Mouse (Mus musculus) stomach, embryonic 15.5 days (tissue): ENCODE measurements around the gene Hebp1. TPM values are rescaled to one million over a fixed set of nuclear protein-coding genes. Genes with fewer than 3 reads are reported as not detected.

Experiments used
- ATAC-seq: fragments of 200-750 bp; cut with Nextera tagmentation; 2 replicates; pipeline ENCODE4 v1.8.0; 2017; ENCODE audit warnings: low read depth, moderate number of reproducible peaks, moderate TSS enrichment; ENCODE audit not compliant: insufficient read depth, low FRiP score
- H3K27ac ChIP-seq: fragments of 300-500 bp; sonication (generic); 2 replicates; pipeline ENCODE4 v1.5.1; 2015; ENCODE audit warnings: mild to moderate bottlenecking, inconsistent platforms
- H3K27me3 ChIP-seq: fragments of 300-500 bp; sonication (generic); replicated peaks from 2 replicates; pipeline ENCODE4 v1.6.1; 2015; ENCODE audit warnings: inconsistent platforms
- H3K36me3 ChIP-seq: fragments of 300-500 bp; sonication (generic); 2 replicates; pipeline ENCODE4 v1.6.1; 2015; ENCODE audit warnings: inconsistent platforms
- H3K4me1 ChIP-seq: fragments of 300-500 bp; sonication (generic); 2 replicates; pipeline ENCODE4 v1.6.1; 2015; ENCODE audit warnings: inconsistent platforms
- H3K4me2 ChIP-seq: fragments of 300-500 bp; sonication (generic); 2 replicates; pipeline ENCODE4 v1.6.1; 2015; ENCODE audit warnings: mild to moderate bottlenecking, inconsistent platforms
- H3K4me3 ChIP-seq: fragments of 300-500 bp; sonication (generic); replicated peaks from 2 replicates; pipeline ENCODE4 v1.5.1; 2015; ENCODE audit warnings: inconsistent platforms
- H3K9ac ChIP-seq: fragments of 300-500 bp; sonication (generic); 2 replicates; pipeline ENCODE4 v1.6.1; 2015; ENCODE audit warnings: inconsistent platforms
- H3K9me3 ChIP-seq: fragments of 300-500 bp; sonication (generic); 2 replicates; pipeline ENCODE4 v1.6.1; 2016; ENCODE audit warnings: inconsistent platforms
- WGBS: fragments of 180-500 bp; shearing (Covaris S2); methylation state at CpG from one replicate; pipeline ENCODE4 v1.1.7; 2015; 5-methylcytosine and 5-hydroxymethylcytosine counted together
- polyA plus RNA-seq: library from polyadenylated mRNA; unstranded; fragments of >200 nt; fragmentation: Nextera tagmentation; extraction: Ambion mirVana; gene quantifications from 2 replicates; pipeline ENCODE4 v1.2.1, GENCODE M21; 2015

The Hebp1 gene
- polyA plus RNA-seq, 1 experiment from 2014 or later: 32.2 TPM

DNA sequence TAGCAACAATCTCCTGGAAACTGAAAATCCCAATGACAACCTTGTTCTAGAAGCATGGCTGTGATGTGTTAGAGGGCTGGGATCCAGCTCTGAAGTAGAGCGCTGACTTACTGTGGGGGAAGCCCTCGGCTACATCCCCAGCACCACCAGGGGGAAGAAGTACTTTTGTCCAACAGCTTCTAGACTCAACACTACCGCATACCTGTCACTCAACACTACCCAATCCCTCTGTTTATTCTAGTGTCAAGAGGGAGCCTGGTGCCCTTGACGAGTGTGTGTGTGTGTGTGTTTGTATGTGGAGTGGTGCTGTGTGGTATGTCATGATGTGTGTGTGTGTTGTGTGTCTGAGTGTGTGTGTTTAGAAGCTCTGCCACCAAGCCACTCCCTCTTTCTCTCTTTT lies 40.3 kb downstream of the Hebp1 start:
- Histone ChIP-seq H3K9ac (no peak overlapping the region), H3K4me3 (no peak overlapping the region), H3K4me2 (no peak overlapping the region), H3K27me3 (no peaks in the 10 kb centered on the region), H3K27ac (no peak overlapping the region), H3K4me1 (no peaks in the 10 kb centered on the region), H3K9me3 (no peaks in the 10 kb centered on the region), H3K36me3 (no peaks in the 10 kb centered on the region)
- ATAC-seq: no peak
- 64% methylated on average over 4 of the region's 4 CpGs for WGBS

- Histone ChIP-seq H3K4me1 (no peaks in the 10 kb centered on the region), H3K9me3 (no peaks in the 10 kb centered on the region), H3K4me3 (no peak overlapping the region), H3K27ac (no peak overlapping the region), H3K9ac (no peak overlapping the region), H3K36me3 (no peaks in the 10 kb centered on the region), H3K4me2 (no peak overlapping the region), H3K27me3 (no peaks in the 10 kb centered on the region)
- WGBS: 78% methylated on average over 8 of the region's 8 CpGs
- ATAC-seq: no peak
Observed at GRCm38 (mm10) chr6:135156597-135156996, 41.2 kb downstream of the Hebp1 start.

GRCm38 (mm10) chr6:135153719-135154118 lies 44.1 kb downstream of the Hebp1 start:
- 79% methylated on average over 5 of the region's 5 CpGs for WGBS
- H3K9ac ChIP-seq: no peak overlapping the region
- no peaks in the 10 kb centered on the region for H3K36me3 ChIP-seq
- H3K27me3 ChIP-seq: no peaks in the 10 kb centered on the region
- H3K4me3 ChIP-seq: no peak overlapping the region
- no peak overlapping the region for H3K27ac ChIP-seq
- H3K4me1 ChIP-seq: no peaks in the 10 kb centered on the region
- ATAC-seq: no peak
- no peaks in the 10 kb centered on the region for H3K9me3 ChIP-seq
- no peak overlapping the region for H3K4me2 ChIP-seq

GRCm38 (mm10) chr6:135150311-135150710 lies 47.5 kb downstream of the Hebp1 start:
- Histone ChIP-seq H3K9me3 (no peaks in the 10 kb centered on the region), H3K4me1 (no peaks in the 10 kb centered on the region), H3K36me3 (no peaks in the 10 kb centered on the region), H3K4me3 (no peak overlapping the region), H3K4me2 (no peak overlapping the region), H3K27me3 (no peaks in the 10 kb centered on the region), H3K27ac (no peak overlapping the region), H3K9ac (no peak overlapping the region)
- ATAC-seq: no peak
- 40% methylated on average over 5 of the region's 5 CpGs for WGBS

- ATAC-seq: no peak
- Histone ChIP-seq H3K4me2 (no peak overlapping the region), H3K27me3 (no peaks in the 10 kb centered on the region), H3K4me3 (no peak overlapping the region), H3K27ac (no peak overlapping the region), H3K36me3 (no peaks in the 10 kb centered on the region), H3K9me3 (no peaks in the 10 kb centered on the region), H3K4me1 (no peaks in the 10 kb centered on the region), H3K9ac (no peak overlapping the region)
- 83% methylated on average over 4 of the region's 4 CpGs for WGBS
Observed at GRCm38 (mm10) chr6:135149722-135150121, 48.1 kb downstream of the Hebp1 start.

DNA sequence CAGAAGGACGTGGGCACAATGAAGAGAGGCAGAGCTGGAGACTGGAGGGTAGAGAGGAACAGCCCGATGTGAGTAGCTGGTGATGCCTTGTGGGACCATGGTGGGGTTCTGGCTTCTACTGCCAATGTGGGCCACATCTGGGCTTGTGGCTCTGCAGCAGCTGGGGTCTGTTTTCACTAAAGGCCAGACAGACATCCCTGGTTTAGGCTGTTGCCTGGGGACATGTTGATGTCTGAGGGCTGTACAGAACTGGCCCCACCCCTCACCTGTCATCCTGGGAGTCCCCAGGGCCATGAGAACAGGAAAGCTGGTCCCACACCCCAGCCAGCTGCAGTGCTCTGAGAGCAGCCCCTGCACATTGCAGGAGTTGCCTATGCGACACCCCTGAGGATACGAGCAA lies 48.6 kb downstream of the Hebp1 start:
- Histone ChIP-seq H3K27me3 (no peaks in the 10 kb centered on the region), H3K4me3 (no peak overlapping the region), H3K4me2 (no peak overlapping the region), H3K9me3 (no peaks in the 10 kb centered on the region), H3K36me3 (no peaks in the 10 kb centered on the region), H3K4me1 (no peaks in the 10 kb centered on the region), H3K9ac (no peak overlapping the region), H3K27ac (no peak overlapping the region)
- 78% methylated on average over 4 of the region's 4 CpGs for WGBS
- ATAC-seq: no peak

GRCm38 (mm10) chr6:135148506-135148905 lies 49.3 kb downstream of the Hebp1 start:
- H3K27ac ChIP-seq: no peak overlapping the region
- H3K4me3 ChIP-seq: no peak overlapping the region
- WGBS: 40% methylated on average over 1 of the region's 1 CpGs
- H3K9me3 ChIP-seq: no peaks in the 10 kb centered on the region
- no peaks in the 10 kb centered on the region for H3K27me3 ChIP-seq
- ATAC-seq: no peak
- H3K9ac ChIP-seq: no peak overlapping the region
- no peaks in the 10 kb centered on the region for H3K36me3 ChIP-seq
- no peaks in the 10 kb centered on the region for H3K4me1 ChIP-seq
- no peak overlapping the region for H3K4me2 ChIP-seq

DNA sequence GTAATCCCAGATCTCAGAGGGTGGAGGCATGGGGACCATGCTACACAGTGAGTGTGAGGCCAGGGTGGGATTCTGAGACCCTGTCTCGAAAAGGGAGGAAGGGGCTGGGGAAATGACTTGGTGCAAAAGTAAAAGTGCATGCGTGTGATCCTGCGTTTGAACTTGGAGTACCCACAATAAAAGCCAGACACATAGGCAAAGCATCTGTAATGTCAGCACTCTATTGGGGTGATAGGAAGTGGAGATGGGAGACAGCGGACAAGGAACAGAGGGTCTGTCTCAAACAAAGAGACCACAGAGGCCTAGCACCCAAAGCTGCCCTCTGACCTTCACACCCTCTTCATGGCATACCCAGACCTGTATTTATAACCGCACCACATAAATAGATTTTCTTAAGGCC lies 51.8 kb downstream of the Hebp1 start:
- H3K4me1 ChIP-seq: no peaks in the 10 kb centered on the region
- no peaks in the 10 kb centered on the region for H3K9me3 ChIP-seq
- H3K36me3 ChIP-seq: no peaks in the 10 kb centered on the region
- H3K9ac ChIP-seq: no peak overlapping the region
- H3K27ac ChIP-seq: no peak overlapping the region
- 86% methylated on average over 5 of the region's 5 CpGs for WGBS
- no peak overlapping the region for H3K4me2 ChIP-seq
- H3K27me3 ChIP-seq: no peaks in the 10 kb centered on the region
- no peak overlapping the region for H3K4me3 ChIP-seq
- no peak for ATAC-seq

- H3K27ac ChIP-seq: no peak overlapping the region
- no peaks in the 10 kb centered on the region for H3K36me3 ChIP-seq
- no peaks in the 10 kb centered on the region for H3K4me1 ChIP-seq
- no peak overlapping the region for H3K4me3 ChIP-seq
- no peak overlapping the region for H3K4me2 ChIP-seq
- ATAC-seq: no peak
- no peaks in the 10 kb centered on the region for H3K27me3 ChIP-seq
- WGBS: 4% methylated on average over 3 of the region's 3 CpGs
- no peak overlapping the region for H3K9ac ChIP-seq
- H3K9me3 ChIP-seq: no peaks in the 10 kb centered on the region
Observed at GRCm38 (mm10) chr6:135144516-135144915, 53.3 kb downstream of the Hebp1 start.

- Histone ChIP-seq H3K4me1 (no peaks in the 10 kb centered on the region), H3K27me3 (no peaks in the 10 kb centered on the region), H3K36me3 (no peaks in the 10 kb centered on the region), H3K4me2 (no peak overlapping the region), H3K9ac (no peak overlapping the region), H3K27ac (no peak overlapping the region), H3K9me3 (no peaks in the 10 kb centered on the region), H3K4me3 (no peak overlapping the region)
- 93% methylated on average over 5 of the region's 5 CpGs for WGBS
- ATAC-seq: no peak
Observed at GRCm38 (mm10) chr6:135143151-135143550, 54.7 kb downstream of the Hebp1 start.

- no peak for ATAC-seq
- H3K36me3 ChIP-seq: no peaks in the 10 kb centered on the region
- no peak overlapping the region for H3K4me2 ChIP-seq
- H3K27ac ChIP-seq: no peak overlapping the region
- H3K4me3 ChIP-seq: no peak overlapping the region
- no peak overlapping the region for H3K9ac ChIP-seq
- H3K4me1 ChIP-seq: no peaks in the 10 kb centered on the region
- H3K9me3 ChIP-seq: no peaks in the 10 kb centered on the region
- H3K27me3 ChIP-seq: no peaks in the 10 kb centered on the region
- 59% methylated on average over 16 of the region's 16 CpGs for WGBS
Observed at GRCm38 (mm10) chr6:135141451-135142147, 56.2 kb downstream of the Hebp1 start.

DNA sequence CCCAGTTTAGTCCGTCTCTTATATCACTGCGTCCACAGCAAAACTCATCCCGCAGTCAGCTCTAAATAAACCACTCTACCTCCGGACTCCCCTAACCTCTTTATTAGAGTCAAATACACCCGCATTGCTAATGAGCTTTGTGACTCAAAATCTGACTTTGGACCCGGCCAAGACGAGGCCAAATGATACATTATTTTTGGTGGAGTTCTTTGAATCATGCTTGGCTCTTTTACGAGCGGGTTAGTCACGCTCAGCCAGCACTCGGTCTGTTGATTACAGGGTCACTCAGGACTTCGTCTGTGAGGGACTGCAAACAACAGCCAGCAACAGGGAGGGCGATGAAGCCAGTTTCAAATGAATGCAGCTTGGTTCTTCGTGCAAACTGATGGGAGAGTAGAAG lies 59.1 kb downstream of the Hebp1 start:
- ATAC-seq: no peak
- no peak overlapping the region for H3K4me3 ChIP-seq
- no peaks in the 10 kb centered on the region for H3K9me3 ChIP-seq
- H3K27ac ChIP-seq: no peak overlapping the region
- no peaks in the 10 kb centered on the region for H3K27me3 ChIP-seq
- no peak overlapping the region for H3K4me2 ChIP-seq
- no peaks in the 10 kb centered on the region for H3K36me3 ChIP-seq
- H3K9ac ChIP-seq: no peak overlapping the region
- no peaks in the 10 kb centered on the region for H3K4me1 ChIP-seq
- WGBS: 83% methylated on average over 14 of the region's 14 CpGs

GRCm38 (mm10) chr6:135138207-135138606 lies 59.6 kb downstream of the Hebp1 start:
- no peaks in the 10 kb centered on the region for H3K36me3 ChIP-seq
- no peaks in the 10 kb centered on the region for H3K9me3 ChIP-seq
- H3K4me3 ChIP-seq: no peak overlapping the region
- H3K27me3 ChIP-seq: no peaks in the 10 kb centered on the region
- H3K9ac ChIP-seq: no peak overlapping the region
- H3K4me2 ChIP-seq: no peak overlapping the region
- no peak overlapping the region for H3K27ac ChIP-seq
- no peak for ATAC-seq
- H3K4me1 ChIP-seq: no peaks in the 10 kb centered on the region
- 63% methylated on average over 7 of the region's 7 CpGs for WGBS
